Mouse (Mus musculus) liver, embryonic 16.5 days (tissue): Measurements from ENCODE around the gene Smad6. TPM values are rescaled to one million over a fixed set of nuclear protein-coding genes. Genes with fewer than 3 reads are reported as not detected.

ENCODE experiments used
- ATAC-seq: fragments of 200-750 bp; cut with Nextera tagmentation; 2 replicates; pipeline ENCODE4 v1.8.0; 2017; ENCODE audit warnings: low read depth, mild to moderate bottlenecking, moderate number of reproducible peaks, moderate library complexity
- H3K27ac ChIP-seq: fragments of 300-500 bp; sonication (generic); 2 replicates; pipeline ENCODE4 v1.5.1; 2014; ENCODE audit warnings: mild to moderate bottlenecking, low read length
- H3K27me3 ChIP-seq: fragments of 300-500 bp; sonication (generic); 2 replicates; pipeline ENCODE4 v1.6.1; 2014; ENCODE audit warnings: low read depth, low read length, mixed read lengths; ENCODE audit not compliant: control insufficient read depth, insufficient read depth
- H3K36me3 ChIP-seq: fragments of 300-500 bp; sonication (generic); 2 replicates; pipeline ENCODE4 v1.6.1; 2014; ENCODE audit warnings: mild to moderate bottlenecking; ENCODE audit not compliant: control insufficient read depth, insufficient read depth
- H3K4me1 ChIP-seq: fragments of 300-500 bp; sonication (generic); 2 replicates; pipeline ENCODE4 v1.6.1; 2014; ENCODE audit warnings: low read depth, low read length, mixed read lengths; ENCODE audit not compliant: control insufficient read depth
- H3K4me2 ChIP-seq: fragments of 300-500 bp; sonication (generic); 2 replicates; pipeline ENCODE4 v1.6.1; 2014; ENCODE audit warnings: low read depth, low read length, mixed read lengths
- H3K4me3 ChIP-seq: fragments of 300-500 bp; sonication (generic); 2 replicates; pipeline ENCODE4 v1.5.1; 2014; ENCODE audit warnings: low read depth, mild to moderate bottlenecking, low read length
- H3K9ac ChIP-seq: fragments of 300-500 bp; sonication (generic); 2 replicates; pipeline ENCODE4 v1.6.1; 2014; ENCODE audit warnings: low read depth, low read length
- H3K9me3 ChIP-seq: fragments of 300-500 bp; sonication (generic); replicated peaks from 2 replicates; pipeline ENCODE4 v1.6.1; 2016; ENCODE audit warnings: low read length; ENCODE audit not compliant: control insufficient read depth
- WGBS: fragments of 180-500 bp; shearing (Covaris S2); extraction: QIAGEN DNeasy Blood & Tissue Kit; methylation state at CpG from one replicate; pipeline ENCODE4 v1.1.7; 2014; ENCODE audit not compliant: insufficient replicate concordance; 5-methylcytosine and 5-hydroxymethylcytosine counted together
- polyA plus RNA-seq: library from polyadenylated mRNA; unstranded; fragments of >200 nt; fragmentation: Nextera tagmentation; extraction: Ambion mirVana; gene quantifications from 2 replicates; pipeline ENCODE4 v1.2.1, GENCODE M21; 2015

Smad6 gene
- polyA plus RNA-seq, 1 experiment from 2014 or later: 1.9 TPM

GRCm38 (mm10) chr9:63904543-63904942 lies 117.3 kb downstream of the Smad6 start:
- no peak for ATAC-seq
- H3K27me3 ChIP-seq: no peaks in the 10 kb centered on the region
- whole genome bisulfite sequencing: 57% methylated on average over 2 of the region's 2 CpGs
- no peaks in the 10 kb centered on the region for H3K36me3 ChIP-seq
- no peaks in the 10 kb centered on the region for H3K9me3 ChIP-seq
- H3K4me3 ChIP-seq: no peak overlapping the region
- H3K27ac ChIP-seq: no peak overlapping the region
- H3K4me2 ChIP-seq: no peak overlapping the region
- H3K4me1 ChIP-seq: no peaks in the 10 kb centered on the region
- H3K9ac ChIP-seq: no peak overlapping the region

Other genes starting within 250 kb of the Smad6 start
- not detected in 2 replicates for gene Lctl, start 95.1 kb upstream of the Smad6 start, polyA plus RNA-seq
- 13.3 and 13.5 TPM in 2 replicates for gene Zwilch, start 151.0 kb upstream of the Smad6 start, polyA plus RNA-seq
- 592 and 651 TPM in 2 replicates for gene Rpl4, start 151.3 kb upstream of the Smad6 start, polyA plus RNA-seq
- gene Snapc5, start 157.2 kb upstream of the Smad6 start, polyA plus RNA-seq: 10.1 and 11.6 TPM in 2 replicates
- 0.80 and 0.96 TPM in 2 replicates for gene Uchl4, start 213.1 kb upstream of the Smad6 start, polyA plus RNA-seq
- gene Map2k1, start 231.6 kb upstream of the Smad6 start, polyA plus RNA-seq: 26.5 and 29.1 TPM in 2 replicates